Mouse (Mus musculus) liver, embryonic 14.5 days (tissue): ENCODE data around the gene Hnrnph3.

Experiments used
- CTCF ChIP-seq: IDR thresholded peaks from 2 replicates; pipeline ENCODE4 v1.5.1; 2016; ENCODE audit warnings: antibody characterized with exemption, low read depth, control low read depth
- EP300 ChIP-seq: IDR thresholded peaks from 2 replicates; pipeline ENCODE4 v1.6.1; 2016; ENCODE audit warnings: antibody characterized with exemption, low read depth

DNA sequence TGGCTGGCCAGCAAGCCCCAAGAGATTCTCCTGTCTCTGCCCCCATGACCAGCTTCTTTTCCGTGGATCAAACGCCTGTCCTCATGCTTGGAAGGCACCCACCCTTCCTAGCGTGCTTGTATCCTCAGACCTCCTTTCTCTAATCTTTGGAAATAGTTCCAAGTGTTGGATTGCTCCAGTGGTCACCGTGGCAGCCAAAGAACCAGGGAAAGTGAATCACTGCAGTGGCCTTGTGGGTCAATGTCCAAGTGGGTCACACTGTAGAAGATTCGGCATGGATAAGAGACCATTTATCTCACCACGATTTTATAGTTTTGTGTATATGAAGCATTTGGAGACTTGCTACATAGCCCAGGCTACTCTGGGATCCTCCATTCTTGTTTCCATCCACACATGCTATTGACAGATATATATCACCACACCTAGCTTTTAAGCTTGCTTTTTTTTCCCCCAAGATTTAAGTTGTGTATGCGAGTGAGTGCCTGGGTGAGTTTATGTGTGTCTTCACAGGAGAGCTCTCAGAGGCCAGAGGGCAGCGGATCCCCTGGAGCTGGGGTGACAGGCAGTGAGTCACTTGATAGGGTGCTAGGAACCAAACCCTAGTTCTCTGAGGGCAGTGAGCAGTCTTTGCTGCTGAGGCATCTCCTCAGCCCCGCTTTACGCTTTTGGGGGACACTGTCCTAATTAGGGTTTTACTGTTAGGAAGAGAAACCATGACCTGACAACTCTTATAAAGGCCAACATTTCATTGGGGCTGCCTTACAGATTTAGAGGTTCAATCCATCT, 3.6 kb upstream of the Hnrnph3 start:
- TF ChIP-seq CTCF: no peak
- TF ChIP-seq EP300: no peak
